Mouse (Mus musculus): ENCODE data around the gene Ptger1.

DNA sequence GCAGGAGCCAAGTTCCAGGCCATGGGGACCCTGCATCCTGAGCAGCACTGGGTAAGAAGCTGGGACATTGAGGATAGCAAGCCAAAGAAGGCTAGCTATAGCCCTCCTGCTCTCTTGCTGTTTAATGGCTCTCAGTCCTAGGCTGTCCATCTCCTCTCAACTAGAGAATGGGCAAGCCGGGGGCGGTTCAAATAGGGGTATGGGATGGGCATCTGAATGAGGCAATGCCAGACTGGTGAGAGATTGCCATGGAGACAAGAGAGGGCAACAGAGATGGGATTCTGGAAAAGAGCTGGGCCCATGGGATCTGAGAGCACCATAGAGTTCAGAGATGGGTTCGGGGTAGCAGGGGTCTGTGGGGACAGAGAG lies 372 bp downstream of the Ptger1 start:
- TF ChIP-seq POLR2A (IDR thresholded peaks at IDR 0.05; ENCODE audit: borderline replicate concordance, control insufficient read depth, low read depth, low read length) = no peak
- no peak for TF ChIP-seq CTCF (IDR thresholded peaks at IDR 0.05; ENCODE audit: control insufficient read depth, insufficient read depth, low read length)

All from bone marrow, adult 2 months (tissue).